Mouse (Mus musculus) forebrain, postnatal 0 days (tissue): Measurements from ENCODE around the gene Cmtm4. TPM values are rescaled to one million over a fixed set of nuclear protein-coding genes. Genes with fewer than 3 reads are reported as not detected.

Experiments used
- ATAC-seq: fragments of 200-750 bp; cut with Nextera tagmentation; 2 replicates; pipeline ENCODE4 v1.8.0; 2017; ENCODE audit warnings: mild to moderate bottlenecking, moderate library complexity
- DNase-seq: peaks from one replicate; pipeline ENCODE4 v3.0.0-alpha.2; 2015
- H3K27ac ChIP-seq: fragments of 300-500 bp; sonication (generic); 2 replicates; pipeline ENCODE4 v1.5.1; 2014; ENCODE audit warnings: low read depth, mild to moderate bottlenecking, antibody characterized with exemption, low read length, moderate library complexity, mixed read lengths
- H3K27me3 ChIP-seq: fragments of 300-500 bp; sonication (generic); 2 replicates; pipeline ENCODE4 v1.6.1; 2014; ENCODE audit warnings: mild to moderate bottlenecking, low read length, mixed read lengths; ENCODE audit not compliant: insufficient read depth
- H3K36me3 ChIP-seq: fragments of 300-500 bp; sonication (generic); 2 replicates; pipeline ENCODE4 v1.6.1; 2014; ENCODE audit warnings: mild to moderate bottlenecking, moderate library complexity; ENCODE audit not compliant: insufficient read depth
- H3K4me1 ChIP-seq: fragments of 300-500 bp; sonication (generic); 2 replicates; pipeline ENCODE4 v1.6.1; 2014; ENCODE audit warnings: antibody characterized with exemption; ENCODE audit not compliant: insufficient read depth
- H3K4me2 ChIP-seq: fragments of 300-500 bp; sonication (generic); 2 replicates; pipeline ENCODE4 v1.6.1; 2014; ENCODE audit warnings: low read depth, mild to moderate bottlenecking, moderate library complexity
- H3K4me3 ChIP-seq: fragments of 300-500 bp; sonication (generic); 2 replicates; pipeline ENCODE4 v1.5.1; 2014; ENCODE audit warnings: low read depth, low read length, mixed read lengths
- H3K9ac ChIP-seq: fragments of 300-500 bp; sonication (generic); 2 replicates; pipeline ENCODE4 v1.6.1; 2014; ENCODE audit warnings: mild to moderate bottlenecking
- H3K9me3 ChIP-seq: fragments of 300-500 bp; sonication (generic); 2 replicates; pipeline ENCODE4 v1.6.1; 2016; ENCODE audit warnings: low read length
- CTCF ChIP-seq: sonication (generic); IDR thresholded peaks from 2 replicates; pipeline ENCODE4 v1.5.1; 2016; ENCODE audit warnings: antibody characterized with exemption, control low read depth, low read depth
- WGBS: fragments of 180-500 bp; shearing (Covaris S2); extraction: QIAGEN DNeasy Blood & Tissue Kit; methylation state at CpG from one replicate; pipeline ENCODE4 v1.1.7; 2014; 5-methylcytosine and 5-hydroxymethylcytosine counted together
- polyA plus RNA-seq: library from polyadenylated mRNA; unstranded; fragments of >200 nt; fragmentation: Nextera tagmentation; extraction: Ambion mirVana; gene quantifications from 2 replicates; pipeline ENCODE4 v1.2.1, GENCODE M21; 2015
- total RNA-seq: library from RNA; depleted of rRNA; stranded (reverse); fragments of >200 nt; gene quantifications from 2 replicates; pipeline ENCODE4 v1.2.3, GENCODE M21; 2014

Cmtm4 gene
- total and polyA plus RNA-seq, 2 experiments from 2014 or later = 2.3 to 35.1 TPM

- Histone ChIP-seq H3K4me3 (no peak overlapping the region), H3K36me3 (no peaks in the 10 kb centered on the region), H3K9me3 (no peaks in the 10 kb centered on the region), H3K9ac (no peak overlapping the region), H3K27me3 (no peaks in the 10 kb centered on the region), H3K4me2 (no peak overlapping the region), H3K27ac (no peak overlapping the region), H3K4me1 (0 out of 2 replicates have a peak, but pooled peaks cover 10% of the 10 kb centered on the region)
- peak; percentile 66 for ATAC-seq
- no peak for DNase-seq
- no peak for TF ChIP-seq CTCF
- 12% methylated on average over 5 of the region's 5 CpGs for WGBS
Measured at GRCm38 (mm10) chr8:104367398-104367797, 28.2 kb downstream of the Cmtm4 start.

- no peak for TF ChIP-seq CTCF
- Histone ChIP-seq H3K27me3 (no peaks in the 10 kb centered on the region), H3K9me3 (no peaks in the 10 kb centered on the region), H3K4me3 (no peak overlapping the region), H3K27ac (no peak overlapping the region), H3K36me3 (no peaks in the 10 kb centered on the region), H3K9ac (no peak overlapping the region), H3K4me1 (0 out of 2 replicates have a peak, but pooled peaks cover 10% of the 10 kb centered on the region), H3K4me2 (no peak overlapping the region)
- DNase-seq = no peak
- no peak for ATAC-seq
- 92% methylated on average over 9 of the region's 9 CpGs for WGBS
Measured at GRCm38 (mm10) chr8:104365695-104366094, 29.9 kb downstream of the Cmtm4 start.

GRCm38 (mm10) chr8:104359778-104360456 is 35.7 kb downstream of the Cmtm4 start:
- H3K9me3 ChIP-seq = no peaks in the 10 kb centered on the region
- WGBS = 61% methylated on average over 15 of the region's 15 CpGs
- no peak overlapping the region for H3K4me3 ChIP-seq
- H3K36me3 ChIP-seq = peaks cover 12% of the 10 kb centered on the region
- no peak overlapping the region for H3K4me2 ChIP-seq
- ATAC-seq (no peak), DNase-seq (no peak)
- no peak for TF ChIP-seq CTCF
- H3K4me1 ChIP-seq = no peaks in the 10 kb centered on the region
- H3K9ac ChIP-seq = no peak overlapping the region
- no peak overlapping the region for H3K27ac ChIP-seq
- no peaks in the 10 kb centered on the region for H3K27me3 ChIP-seq

GRCm38 (mm10) chr8:104358637-104359036 is 37.0 kb downstream of the Cmtm4 start:
- DNase-seq (no peak), ATAC-seq (no peak)
- no peak overlapping the region for H3K4me2 ChIP-seq
- no peaks in the 10 kb centered on the region for H3K4me1 ChIP-seq
- H3K27me3 ChIP-seq = no peaks in the 10 kb centered on the region
- no peak for TF ChIP-seq CTCF
- no peaks in the 10 kb centered on the region for H3K9me3 ChIP-seq
- no peak overlapping the region for H3K27ac ChIP-seq
- WGBS = 83% methylated on average over 3 of the region's 3 CpGs
- no peak overlapping the region for H3K9ac ChIP-seq
- no peak overlapping the region for H3K4me3 ChIP-seq
- peaks cover 20% of the 10 kb centered on the region for H3K36me3 ChIP-seq

- H3K4me3 ChIP-seq = no peak overlapping the region
- H3K36me3 ChIP-seq = peaks cover 22% of the 10 kb centered on the region
- H3K4me1 ChIP-seq = no peaks in the 10 kb centered on the region
- WGBS = 94% methylated on average over 10 of the region's 10 CpGs
- no peak for ATAC-seq
- H3K9ac ChIP-seq = no peak overlapping the region
- no peak for TF ChIP-seq CTCF
- no peak overlapping the region for H3K4me2 ChIP-seq
- H3K9me3 ChIP-seq = no peaks in the 10 kb centered on the region
- DNase-seq = no peak
- H3K27ac ChIP-seq = no peak overlapping the region
- H3K27me3 ChIP-seq = no peaks in the 10 kb centered on the region
Measured at GRCm38 (mm10) chr8:104354504-104354903, 41.1 kb downstream of the Cmtm4 start.

GRCm38 (mm10) chr8:104353186-104353585 is 42.4 kb downstream of the Cmtm4 start:
- WGBS = 53% methylated on average over 5 of the region's 5 CpGs
- no peaks in the 10 kb centered on the region for H3K9me3 ChIP-seq
- no peak overlapping the region for H3K4me2 ChIP-seq
- no peak for DNase-seq
- no peaks in the 10 kb centered on the region for H3K27me3 ChIP-seq
- H3K27ac ChIP-seq = no peak overlapping the region
- H3K4me1 ChIP-seq = no peaks in the 10 kb centered on the region
- TF ChIP-seq CTCF = peak; percentile 52
- peaks cover 27% of the 10 kb centered on the region for H3K36me3 ChIP-seq
- ATAC-seq = peak; percentile 78; the same call in 1 of the 2 replicates
- H3K4me3 ChIP-seq = no peak overlapping the region
- no peak overlapping the region for H3K9ac ChIP-seq

- Histone ChIP-seq H3K9me3 (no peaks in the 10 kb centered on the region), H3K4me3 (no peak overlapping the region), H3K36me3 (peaks cover 22% of the 10 kb centered on the region), H3K4me1 (no peaks in the 10 kb centered on the region), H3K9ac (no peak overlapping the region), H3K27me3 (no peaks in the 10 kb centered on the region), H3K4me2 (no peak overlapping the region), H3K27ac (no peak overlapping the region)
- WGBS = 88% methylated on average over 13 of the region's 13 CpGs
- DNase-seq (no peak), ATAC-seq (no peak)
- TF ChIP-seq CTCF = no peak
Measured at GRCm38 (mm10) chr8:104350047-104350446, 45.6 kb downstream of the Cmtm4 start.
